In genomic region chr1:133415086-133415485, GRCm38 (mm10) we compare ENCODE assay signal across 15 mouse cellular contexts. TPM values are rescaled to one million over a fixed set of nuclear protein-coding genes. Genes with fewer than 3 reads are reported as not detected.
A peak's percentile ranks its signal among the peaks of the same experiment; 100 is the strongest.
DNase-seq lines count a peak whose midpoint lies in the region; ATAC-seq and TF ChIP-seq lines count a peak whose summit lies in the region.
"Had no signal": no experiment of that assay in that cellular context is flagged by ENCODE, and none has a peak within 500 bp of the region (broad histone marks: within the 10 kb centered on the region; RNA-seq: fewer than 3 reads in every experiment).

No protein-coding gene starts in this region.

- H3K9me3 ChIP-seq in hindbrain, embryonic 11.5 days (ENCODE audit: control insufficient read depth, low read length), result no peaks in the 10 kb centered on the region
- no peaks in the 10 kb centered on the region for H3K9me3 ChIP-seq in hindbrain, postnatal 0 days (ENCODE audit: low read length)
- H3K9me3 ChIP-seq: embryonic facial prominence, embryonic 15.5 days had no signal

- no peak for DNase-seq in hindbrain, embryonic 11.5 days (ENCODE audit: low spot score)
- DNase-seq in hindbrain, postnatal 0 days (ENCODE audit: low spot score), result no peak
- peak; percentile 5 for DNase-seq in thymus, postnatal 4 days
- DNase-seq in thymus, postnatal 0 days (ENCODE audit: low spot score), result no peak
- peak; percentile 69 to 90 for DNase-seq in kidney, postnatal 25 days
- no peak for DNase-seq in urinary bladder, adult 2 months (ENCODE audit: low spot score)
- no peak for DNase-seq in adrenal gland, adult 8-10 months
- DNase-seq: heart, adult 18-20 months; left cerebral cortex, postnatal 4 days; lung, postnatal 14 days; spleen, adult 18-20 months; thymus, adult 2 months had no signal

- no peak overlapping the region for H3K4me3 ChIP-seq in hindbrain, embryonic 11.5 days (ENCODE audit: low read depth, low read length)
- no peak overlapping the region for H3K4me3 ChIP-seq in hindbrain, postnatal 0 days (ENCODE audit: low read length)
- H3K4me3 ChIP-seq: embryonic facial prominence, embryonic 15.5 days; layer of hippocampus, adult 2 months; myocyte had no signal

- no peaks in the 10 kb centered on the region for H3K36me3 ChIP-seq in hindbrain, embryonic 11.5 days (ENCODE audit: control insufficient read depth, insufficient read depth, low read length)
- H3K36me3 ChIP-seq in hindbrain, postnatal 0 days (ENCODE audit: insufficient read depth, low read length), result no peaks in the 10 kb centered on the region
- H3K36me3 ChIP-seq: embryonic facial prominence, embryonic 15.5 days had no signal

- no peak overlapping the region for H3K9ac ChIP-seq in hindbrain, embryonic 11.5 days (ENCODE audit: low read depth, low read length)
- no peak overlapping the region for H3K9ac ChIP-seq in hindbrain, postnatal 0 days (replicated peaks; ENCODE audit: low read length)
- H3K9ac ChIP-seq: embryonic facial prominence, embryonic 15.5 days had no signal

- WGBS in hindbrain, embryonic 11.5 days, result 65% methylated on average over 7 of the region's 7 CpGs
- 53% methylated on average over 7 of the region's 7 CpGs for WGBS in hindbrain, postnatal 0 days

- no peaks in the 10 kb centered on the region for H3K27me3 ChIP-seq in hindbrain, embryonic 11.5 days (ENCODE audit: control insufficient read depth, insufficient read depth, low read length)
- no peaks in the 10 kb centered on the region for H3K27me3 ChIP-seq in hindbrain, postnatal 0 days (ENCODE audit: insufficient read depth, low read length)
- H3K27me3 ChIP-seq: embryonic facial prominence, embryonic 15.5 days had no signal

- ATAC-seq in hindbrain, embryonic 11.5 days (ENCODE audit: low FRiP score), result no peak
- ATAC-seq in hindbrain, postnatal 0 days, result no peak

- 0 out of 2 replicates have a peak overlapping the region, but pooled peaks have one; percentile 7 for H3K27ac ChIP-seq in hindbrain, embryonic 11.5 days (ENCODE audit: low read depth, low read length)
- no peak overlapping the region for H3K27ac ChIP-seq in hindbrain, postnatal 0 days
- H3K27ac ChIP-seq: embryonic facial prominence, embryonic 15.5 days; layer of hippocampus, adult 2 months had no signal

- TF ChIP-seq CTCF in hindbrain, postnatal 0 days (IDR thresholded peaks at IDR 0.05; ENCODE audit: low read depth), result no peak

- peaks cover 32% of the 10 kb centered on the region for H3K4me1 ChIP-seq in hindbrain, embryonic 11.5 days (replicated peaks; ENCODE audit: control insufficient read depth, insufficient read depth, low read length)
- H3K4me1 ChIP-seq in hindbrain, postnatal 0 days (ENCODE audit: insufficient read depth, low read length), result peaks cover 9% of the 10 kb centered on the region; the same call in 1 of the 2 replicates

- H3K4me2 ChIP-seq in hindbrain, embryonic 11.5 days (replicated peaks; ENCODE audit: low read depth, low read length), result no peak overlapping the region
- H3K4me2 ChIP-seq in hindbrain, postnatal 0 days (ENCODE audit: low read depth, low read length), result no peak overlapping the region
- H3K4me2 ChIP-seq: embryonic facial prominence, embryonic 15.5 days had no signal

RNA-seq across cellular contexts. Expression of gene Sox13, which starts 9.1 kb away (rescaled TPM):
- 12.5 and 15.9 TPM in 2 replicates for polyA plus RNA-seq in hindbrain, embryonic 11.5 days (2014; fragmentation: Nextera tagmentation; extraction: Ambion mirVana)
- total RNA-seq in hindbrain, postnatal 0 days (2014; rRNA removed), result 13.1 and 16.8 TPM in 2 replicates
- 2.9 and 3.3 TPM in 2 replicates for polyA plus RNA-seq in hindbrain, postnatal 0 days (2015; fragmentation: Nextera tagmentation; extraction: Ambion mirVana)
- polyA plus RNA-seq in thymus, postnatal 0 days (2015; fragmentation: Nextera tagmentation; extraction: Ambion mirVana), result 14.6 and 15.2 TPM in 2 replicates
- polyA plus RNA-seq in urinary bladder, adult 2 months (2012; rRNA removed), result 30.1 and 31.7 TPM in 2 replicates
- 10 to 100 TPM; 14.7 to 25.2 (median 18.0) TPM for total RNA-seq in adrenal gland, adult 8-10 months (2022)

RNA-seq across cellular contexts. Expression of gene Etnk2, which starts 51.7 kb away (rescaled TPM):
- 2.9 and 3.1 TPM in 2 replicates for polyA plus RNA-seq in hindbrain, embryonic 11.5 days (2014; fragmentation: Nextera tagmentation; extraction: Ambion mirVana)
- 36.7 and 49.7 TPM in 2 replicates for total RNA-seq in hindbrain, postnatal 0 days (2014; rRNA removed)
- 27.4 and 29.6 TPM in 2 replicates for polyA plus RNA-seq in hindbrain, postnatal 0 days (2015; fragmentation: Nextera tagmentation; extraction: Ambion mirVana)
- 0.12 and 0.27 TPM in 2 replicates for polyA plus RNA-seq in thymus, postnatal 0 days (2015; fragmentation: Nextera tagmentation; extraction: Ambion mirVana)
- 1.2 and 1.8 TPM in 2 replicates for polyA plus RNA-seq in urinary bladder, adult 2 months (2012; rRNA removed)
- 10 to 100 TPM in 2 of 4 experiments, 1 to 10 TPM in 2; 6.0 to 34.7 (median 13.4) TPM for total RNA-seq in adrenal gland, adult 8-10 months (2022)

Comparison
In these comparisons a context has a peak if more than half of its experiments do, and no peak if none do; other contexts are left out.
1. DNase-seq: peak in thymus, postnatal 4 days (single experiment) and kidney, postnatal 25 days (2 of 2); none in hindbrain, embryonic 11.5 days (single experiment), hindbrain, postnatal 0 days (single experiment), thymus, postnatal 0 days (single experiment), urinary bladder, adult 2 months (single experiment) and adrenal gland, adult 8-10 months (single experiment).